Mouse (Mus musculus) layer of hippocampus, postnatal 10 days (tissue): Measurements from ENCODE around the gene Ppargc1a. TPM values are rescaled to one million over a fixed set of nuclear protein-coding genes. Genes with fewer than 3 reads are reported as not detected.

Source experiments
- DNase-seq, 2 experiments: peaks; one replicate each; pipeline ENCODE4 v3.0.0; 2021; ENCODE audit warnings: low spot score in 2 of 2
- total RNA-seq, 2 experiments: library from RNA; stranded (reverse); gene quantifications; 2 replicates each; pipeline ENCODE4 v1.2.3; 2021

Ppargc1a gene
- total RNA-seq, 2 experiments from 2014 or later, result 41.0 to 49.1 TPM

DNA sequence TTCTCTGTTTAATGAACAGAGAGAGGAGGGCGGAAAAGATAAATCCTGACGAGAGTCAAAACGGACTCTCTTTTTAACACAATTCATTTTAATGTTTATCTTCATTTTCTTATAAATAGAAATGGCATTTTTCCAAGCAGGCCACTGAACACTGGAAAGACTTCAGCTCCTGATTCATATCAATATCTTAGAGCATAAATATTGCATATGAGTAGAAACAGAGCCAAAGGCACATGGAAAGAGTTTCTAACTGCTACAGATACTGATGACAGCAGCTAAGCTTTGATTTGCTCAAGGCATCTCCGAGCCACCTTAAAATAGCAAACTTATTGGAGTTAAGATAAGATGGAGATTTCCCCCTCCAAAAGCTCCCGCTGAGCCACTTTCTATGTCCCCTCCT, 14.3 kb downstream of the Ppargc1a start:
- DNase-seq, result no peak

DNA sequence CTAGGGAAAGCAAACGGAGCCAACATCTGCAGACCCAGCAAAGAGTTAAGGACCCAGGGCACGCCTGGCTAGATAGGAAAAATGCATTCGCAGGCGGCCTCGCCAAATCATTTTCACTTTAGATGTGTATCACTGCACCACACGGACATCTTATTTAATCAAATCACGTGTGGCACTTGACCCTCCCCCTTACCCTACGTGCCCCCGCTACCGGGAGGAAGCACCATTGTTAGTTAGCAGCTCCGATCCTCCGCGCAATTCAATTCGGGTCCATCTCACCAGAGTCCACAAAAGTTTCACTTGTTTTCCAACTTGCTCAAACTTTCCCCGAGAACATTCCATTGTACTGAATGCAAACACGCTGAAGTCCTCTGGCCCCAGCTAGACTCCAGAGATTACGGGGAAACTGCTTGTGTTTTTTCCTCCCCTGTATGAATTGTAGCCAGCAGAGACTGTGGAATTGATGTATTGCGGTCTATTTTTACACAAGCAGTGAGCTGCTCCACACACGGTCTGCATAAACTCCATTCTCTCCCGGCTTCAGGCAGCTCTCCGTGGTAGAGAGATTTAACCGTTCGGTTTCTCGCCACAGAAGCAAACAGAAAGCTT, 14.9 kb downstream of the Ppargc1a start:
- peak; percentile 30 to 48 for DNase-seq

DNA sequence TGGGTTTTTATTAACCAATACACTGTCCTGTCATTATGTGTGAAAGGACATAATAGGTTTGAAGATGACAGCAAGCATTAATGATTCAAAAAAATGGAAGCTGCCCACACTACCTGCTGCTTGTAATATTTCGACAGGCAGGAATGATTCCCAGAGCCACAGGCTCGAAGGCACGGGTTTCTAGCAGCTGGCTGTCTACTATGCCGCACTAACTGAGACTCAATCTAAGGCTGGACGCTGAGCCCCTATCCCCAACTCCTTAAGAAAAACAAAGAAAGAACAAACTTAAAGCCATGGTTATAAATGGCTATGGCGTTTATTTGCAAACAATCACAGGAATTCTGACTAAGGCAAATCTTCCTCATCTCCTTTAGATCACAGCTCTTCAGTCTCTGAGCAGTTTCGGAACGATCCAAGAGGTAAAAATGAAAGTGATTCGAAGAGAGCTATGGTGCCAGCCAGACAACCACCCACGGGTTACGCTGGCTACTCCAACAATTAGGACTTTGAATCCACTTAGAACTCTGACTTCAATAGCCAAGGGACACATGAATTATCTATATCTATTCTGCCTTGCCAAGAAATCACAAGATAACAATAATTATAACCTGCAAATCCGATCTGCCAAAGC, 15.6 kb downstream of the Ppargc1a start:
- DNase-seq, result no peak

DNA sequence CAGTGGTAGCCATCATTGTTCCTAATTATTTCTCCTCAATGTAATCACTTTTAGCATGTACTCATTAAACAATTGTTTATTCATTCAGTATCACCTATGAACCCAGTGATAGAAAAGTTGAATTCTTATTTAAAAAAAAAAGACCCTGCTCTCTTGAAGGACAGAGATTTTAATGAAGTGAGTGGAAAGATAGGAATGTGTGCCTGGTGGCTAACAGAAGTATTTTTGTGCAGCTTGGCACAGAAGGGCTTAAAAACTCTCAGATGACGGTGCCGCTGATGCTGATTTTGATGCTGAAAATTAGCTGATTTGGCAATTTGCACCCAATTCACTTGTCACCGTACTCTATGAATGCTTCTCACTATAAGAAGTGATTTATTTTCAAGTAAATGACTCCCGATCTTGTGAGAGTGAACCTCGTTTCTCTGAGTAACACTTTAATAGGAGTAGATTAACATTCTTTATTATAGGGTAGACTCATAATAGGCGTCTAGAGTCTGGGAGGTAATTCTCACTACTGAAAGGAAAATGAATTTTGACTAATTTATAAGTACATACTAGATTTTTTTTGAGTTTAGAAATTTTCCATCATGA, 20.0 kb downstream of the Ppargc1a start:
- no peak for DNase-seq

DNA sequence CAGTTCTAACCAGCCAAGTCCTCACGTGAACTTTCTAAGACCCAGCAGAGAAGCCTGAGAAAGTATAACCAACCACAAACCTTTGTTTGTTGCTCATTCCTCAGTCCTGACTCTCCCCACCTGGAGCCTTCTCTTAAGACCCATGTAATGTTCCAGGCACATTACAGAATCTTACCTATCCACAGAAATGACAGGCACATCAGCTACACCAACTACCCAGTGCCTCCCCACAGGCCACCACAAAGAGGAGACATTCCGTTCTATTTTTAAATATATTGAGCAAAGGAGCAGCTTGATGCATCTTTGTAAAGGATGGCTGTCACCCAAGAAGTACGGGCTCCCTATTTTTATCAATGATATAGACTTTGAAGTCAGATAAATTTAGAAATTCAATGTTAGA, 20.7 kb downstream of the Ppargc1a start:
- no peak for DNase-seq

DNA sequence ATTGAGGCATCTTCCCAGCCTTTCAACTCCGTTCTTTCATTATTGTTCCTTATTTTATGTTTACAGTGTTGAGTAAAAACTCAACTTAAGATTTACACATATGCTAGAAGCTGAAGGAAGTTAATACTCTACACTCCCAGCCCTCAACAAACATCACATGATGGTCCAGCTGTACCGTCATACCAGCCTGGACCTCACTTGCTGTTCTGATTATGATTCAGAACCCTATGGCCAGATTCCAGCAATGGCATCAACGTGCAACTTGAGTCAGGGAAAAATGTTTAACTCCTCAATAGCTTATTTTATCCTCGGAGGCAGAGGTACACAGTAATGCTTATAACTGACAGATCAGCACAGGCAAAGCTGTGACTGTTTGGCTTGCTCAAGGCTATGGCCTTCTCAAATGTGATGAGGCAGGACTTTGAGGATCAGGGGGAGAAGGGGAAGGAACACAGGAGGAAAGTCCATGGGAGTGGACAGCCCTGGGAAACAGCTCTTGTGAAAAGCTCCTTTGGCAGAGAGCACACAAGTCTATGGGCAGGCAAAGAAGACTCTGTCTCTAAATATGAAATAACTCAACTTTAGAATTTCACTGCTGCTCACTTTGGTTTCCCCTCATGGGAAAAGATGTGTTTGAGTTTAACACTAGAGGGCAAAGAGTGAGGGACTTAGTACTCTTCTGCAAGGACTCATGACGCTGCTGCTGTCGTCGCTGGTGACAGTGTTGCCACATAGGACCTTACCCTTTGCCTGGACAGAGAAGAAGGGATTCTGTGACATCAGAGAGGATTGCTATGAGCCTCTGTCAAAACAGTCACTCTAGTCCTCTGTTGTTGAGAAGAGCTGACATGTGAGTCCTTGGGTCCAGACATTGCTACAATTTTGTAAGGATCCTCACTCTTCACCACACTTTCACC, 22.1 kb downstream of the Ppargc1a start:
- DNase-seq, result no peak

DNA sequence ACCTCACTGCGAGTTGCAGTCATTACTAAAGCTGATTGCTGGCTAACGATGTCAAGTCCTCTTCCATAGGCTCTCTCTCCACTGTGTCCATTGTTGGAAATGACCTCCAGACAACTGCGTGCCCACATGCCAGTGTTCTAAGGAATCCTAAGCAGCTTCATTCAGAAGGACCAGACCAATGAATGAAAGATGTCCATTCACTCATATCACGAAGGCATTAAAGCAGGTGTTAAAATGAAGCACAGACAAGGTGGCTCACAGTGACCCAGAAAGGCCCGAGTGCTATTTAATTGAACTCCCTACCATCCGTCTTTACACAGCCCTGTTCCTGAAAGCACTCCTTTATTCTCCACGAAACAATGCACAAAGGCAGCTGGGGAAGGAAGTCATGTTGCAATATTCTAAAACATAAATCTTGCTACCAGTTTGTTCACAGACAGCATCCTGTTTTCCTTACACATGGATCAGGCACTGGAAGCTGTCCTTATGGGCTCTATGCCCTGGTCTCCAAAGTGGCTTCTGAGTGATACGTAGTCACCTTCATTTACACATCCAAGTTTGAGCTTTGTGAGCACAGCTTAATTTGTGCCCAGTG, 23.3 kb downstream of the Ppargc1a start:
- no peak for DNase-seq

DNA sequence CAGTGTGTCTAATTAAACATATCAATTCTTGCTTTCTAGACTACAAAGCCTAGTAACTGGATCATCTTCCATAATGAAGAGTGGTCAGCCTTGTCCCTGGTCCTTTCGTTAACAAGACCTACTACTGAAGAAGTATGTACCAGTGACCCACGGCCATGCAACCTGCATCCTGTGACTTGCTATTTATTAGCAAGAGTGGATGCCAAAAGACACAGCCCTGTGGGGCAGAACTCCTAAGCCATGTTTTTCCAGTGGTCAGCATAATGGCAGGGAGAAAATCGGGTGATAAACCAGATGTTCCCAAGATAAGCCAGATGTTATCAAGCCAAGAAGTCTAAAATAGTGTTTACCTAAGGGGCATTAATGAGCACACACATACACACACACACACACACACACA, 26.0 kb downstream of the Ppargc1a start:
- no peak for DNase-seq

DNA sequence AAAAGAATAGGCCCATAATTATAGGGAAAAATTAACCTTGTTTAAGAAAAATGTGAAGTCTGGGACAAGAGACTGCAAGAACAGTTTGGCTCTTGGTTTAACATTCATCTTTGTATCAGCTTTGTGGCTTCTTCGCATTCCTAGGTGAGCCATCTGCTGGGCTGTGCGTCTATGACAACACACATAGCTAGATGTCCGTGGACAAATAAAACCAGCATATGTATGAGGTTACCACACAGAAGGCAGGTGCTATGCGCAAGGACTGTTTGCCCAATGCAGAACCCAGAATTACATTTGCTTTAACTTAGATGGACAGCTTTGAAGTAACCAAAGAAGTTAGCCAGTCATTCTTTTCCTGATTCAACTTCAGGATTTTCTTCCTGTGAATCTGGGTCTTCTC, 26.7 kb downstream of the Ppargc1a start:
- DNase-seq, result no peak

DNA sequence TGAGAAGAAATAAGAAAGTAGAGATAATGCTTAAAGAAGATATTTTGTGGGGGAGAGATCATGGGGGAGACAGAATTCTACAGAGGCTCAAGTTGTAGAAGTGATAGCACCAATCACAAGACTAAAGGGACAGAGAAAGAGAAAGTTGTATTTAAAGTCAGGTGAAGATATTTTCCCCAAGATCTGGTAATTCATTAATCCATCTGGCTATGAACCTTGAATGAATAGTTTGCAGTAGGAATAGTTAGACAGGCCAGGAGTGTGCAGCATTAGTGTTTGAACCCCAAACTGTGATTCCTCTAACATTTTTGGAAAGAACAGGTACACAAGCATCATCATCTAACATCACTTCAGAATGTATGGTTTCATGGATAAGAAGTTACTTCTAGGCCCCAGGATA, 28.0 kb downstream of the Ppargc1a start:
- DNase-seq, result no peak

DNA sequence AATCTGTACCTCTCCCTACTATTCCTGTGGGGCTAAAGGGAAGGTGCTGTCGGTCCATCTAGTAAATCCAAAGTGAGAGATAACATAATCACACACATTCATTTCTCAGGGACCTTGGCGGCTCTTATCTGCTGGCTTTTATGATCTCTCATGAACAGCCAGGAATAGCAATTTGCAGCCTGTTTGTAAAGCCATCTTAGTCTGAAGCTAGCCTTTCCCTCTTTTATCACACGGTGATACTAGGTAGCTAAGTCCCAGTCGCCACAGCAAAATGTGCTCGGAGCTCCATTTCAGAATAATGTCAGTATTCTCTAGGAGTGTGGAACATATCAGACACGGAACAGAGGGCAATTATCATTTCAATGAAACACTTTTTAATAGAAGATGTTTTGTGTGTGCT, 29.2 kb downstream of the Ppargc1a start:
- no peak for DNase-seq

DNA sequence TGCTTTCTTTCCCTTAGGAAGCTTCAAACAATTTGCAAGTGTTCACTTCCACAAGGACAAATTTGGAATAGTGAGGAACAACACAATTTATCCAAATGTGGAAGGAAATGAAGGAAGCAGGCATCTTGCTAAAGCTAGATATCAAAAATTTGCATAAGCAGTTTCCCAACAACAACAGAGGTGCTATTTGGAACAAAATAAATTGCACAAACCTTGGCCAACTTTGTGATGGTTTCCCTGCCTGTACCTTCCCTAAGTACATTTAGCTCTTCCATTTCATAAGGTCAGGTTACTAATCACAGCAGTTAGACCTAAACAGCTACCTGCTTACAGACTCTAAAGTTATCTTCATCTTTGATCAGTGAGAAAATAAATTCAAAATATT, 29.9 kb downstream of the Ppargc1a start:
- DNase-seq, result no peak

DNA sequence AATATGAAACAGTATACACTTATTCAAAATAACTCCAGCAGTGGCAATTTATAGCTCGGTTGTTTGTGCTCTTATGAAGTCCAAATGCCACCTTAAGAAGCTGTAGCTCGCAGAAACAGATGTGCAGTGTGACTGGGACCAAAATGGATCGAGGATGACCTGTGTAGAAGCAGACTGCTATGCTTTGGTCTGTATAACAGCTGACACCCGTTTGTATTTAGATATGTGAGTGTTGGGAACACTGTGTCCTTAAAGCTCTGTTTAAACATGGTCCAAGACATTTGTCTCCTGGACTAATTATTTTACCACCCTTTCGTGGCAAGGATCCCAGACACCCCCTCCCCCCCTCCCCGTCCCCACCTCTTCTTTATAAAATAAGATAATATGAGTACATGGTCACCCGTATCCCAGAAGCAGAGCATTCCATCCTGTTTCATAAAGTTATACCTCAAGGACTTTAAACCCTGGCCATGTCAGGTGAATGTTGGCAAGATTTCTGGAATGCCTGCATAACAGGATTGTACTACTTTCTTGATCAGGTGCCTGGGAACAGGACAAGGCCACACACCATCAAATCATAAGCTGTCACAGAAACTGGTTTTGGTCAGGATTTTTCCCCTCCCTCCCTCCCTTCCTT, 30.4 kb downstream of the Ppargc1a start:
- DNase-seq, result no peak

DNA sequence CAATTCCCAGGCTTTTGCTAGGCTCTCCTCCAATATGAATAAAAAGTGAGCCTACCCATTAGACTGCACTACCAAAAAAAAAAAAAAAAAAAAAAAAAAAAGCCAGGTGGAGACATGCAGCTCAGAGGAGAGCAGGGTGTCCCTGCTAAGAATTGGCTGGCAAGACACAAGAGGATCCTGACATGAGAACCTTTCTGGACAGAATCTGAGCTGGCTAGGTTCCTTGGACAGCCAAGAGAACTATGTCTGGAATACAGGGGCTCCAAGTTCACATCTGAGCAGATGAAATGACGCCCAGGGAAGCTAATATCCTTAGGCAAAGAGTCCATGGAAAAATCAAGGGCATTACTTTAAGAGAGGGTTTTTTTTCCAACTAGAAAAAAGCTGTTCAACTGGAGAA, 33.1 kb downstream of the Ppargc1a start:
- DNase-seq, result no peak

DNA sequence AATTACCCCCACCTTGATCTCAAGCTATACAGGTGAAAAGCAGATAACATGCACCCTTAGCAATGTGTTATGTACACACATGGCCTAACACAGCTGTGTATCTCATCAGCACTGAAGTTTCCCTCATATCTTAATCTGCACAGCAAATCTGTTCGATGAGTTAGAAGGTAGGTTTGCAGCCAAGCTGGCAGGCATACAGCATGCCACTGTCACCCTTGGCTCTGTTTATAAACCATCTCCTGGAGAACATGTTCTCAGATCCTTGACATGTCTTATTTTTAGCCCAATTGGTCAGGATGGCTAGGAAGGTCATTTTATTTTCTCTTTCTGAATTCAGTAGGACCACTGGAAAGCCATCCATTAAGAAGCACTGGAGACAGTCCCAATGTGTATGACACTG, 36.2 kb downstream of the Ppargc1a start:
- DNase-seq, result no peak

DNA sequence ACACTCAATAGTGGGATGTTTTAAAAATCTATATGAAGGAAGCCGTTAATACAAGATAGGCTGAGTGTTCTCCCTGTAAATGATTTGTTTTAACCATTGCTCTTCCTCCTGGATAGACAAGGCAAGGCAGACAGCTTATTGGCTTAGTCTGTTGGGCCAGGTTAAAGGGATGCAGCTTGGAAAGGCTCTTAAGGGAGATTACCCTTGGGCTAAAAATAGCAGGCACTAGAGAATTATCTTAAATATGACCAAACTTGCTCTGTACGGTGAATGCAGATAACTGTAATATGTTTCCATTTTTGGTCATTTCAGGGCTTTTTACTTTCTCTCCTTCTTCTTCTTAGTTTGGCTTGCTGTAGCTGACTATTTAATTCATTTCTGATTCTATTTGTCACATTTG, 38.1 kb downstream of the Ppargc1a start:
- no peak for DNase-seq

DNA sequence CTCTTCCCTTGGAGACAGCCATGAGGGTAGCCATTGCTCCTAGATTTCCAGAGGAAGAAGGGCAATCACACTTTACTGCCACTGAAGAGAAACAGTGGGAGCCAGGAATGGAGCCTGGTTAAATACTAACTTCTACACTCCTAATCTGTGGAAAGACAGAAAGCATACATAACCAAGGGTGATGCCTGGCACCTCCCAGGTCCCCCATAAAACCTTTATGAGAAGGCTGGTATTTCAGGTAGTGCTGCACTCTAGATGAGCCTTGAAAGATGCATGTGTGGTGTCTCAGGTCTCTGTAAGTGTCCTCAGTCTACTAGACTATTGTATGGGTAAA, 39.4 kb downstream of the Ppargc1a start:
- DNase-seq, result no peak

DNA sequence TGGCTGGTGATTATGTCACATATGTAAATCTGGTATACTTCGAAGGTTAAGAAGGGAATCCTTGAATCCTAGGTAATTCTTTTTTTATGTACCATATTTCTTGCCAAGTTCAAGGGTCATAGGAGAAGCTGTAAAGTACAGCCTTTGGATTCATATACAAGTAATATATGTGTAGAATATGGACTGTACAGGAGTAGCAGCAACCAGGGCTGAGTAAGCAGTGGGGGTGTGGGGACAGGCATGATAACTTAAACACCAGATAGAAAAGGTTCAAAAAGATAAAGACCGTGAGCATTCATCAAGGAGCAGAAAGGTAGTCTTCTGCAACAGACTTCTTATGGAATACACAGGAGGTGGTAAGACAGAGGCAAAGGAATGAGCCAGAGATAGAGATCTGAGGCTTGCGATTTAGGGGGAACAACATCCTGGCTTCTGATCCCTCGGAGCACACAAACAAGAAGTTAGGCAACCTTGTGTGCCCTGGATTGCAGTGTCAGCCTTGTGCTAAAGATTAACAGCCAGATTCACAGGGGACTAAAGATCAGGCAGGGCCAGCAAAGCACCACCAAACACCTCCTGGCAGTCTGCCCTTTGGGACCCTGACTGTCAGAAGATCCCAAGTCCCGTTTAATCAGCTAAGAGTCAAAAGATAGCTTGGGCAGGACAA, 39.9 kb downstream of the Ppargc1a start:
- DNase-seq, result no peak

DNA sequence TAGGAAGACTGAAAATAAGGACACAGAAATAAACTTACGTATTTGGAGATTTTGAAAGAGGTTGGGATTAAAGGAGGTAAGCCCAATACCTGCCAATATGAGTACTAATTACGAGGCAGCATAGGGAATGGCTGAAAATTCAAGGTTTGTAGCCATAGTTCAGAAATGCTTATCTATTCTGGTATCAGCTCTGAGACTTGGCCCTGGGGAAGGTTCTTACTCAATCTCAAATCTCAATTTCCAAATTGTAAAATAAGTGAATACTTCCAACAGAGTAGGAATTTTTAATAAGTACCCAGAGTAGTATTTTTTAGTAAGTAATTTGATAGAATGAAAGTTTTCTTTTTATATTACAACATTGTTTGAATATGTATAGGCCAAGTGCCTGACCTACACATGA, 41.7 kb downstream of the Ppargc1a start:
- DNase-seq, result no peak

DNA sequence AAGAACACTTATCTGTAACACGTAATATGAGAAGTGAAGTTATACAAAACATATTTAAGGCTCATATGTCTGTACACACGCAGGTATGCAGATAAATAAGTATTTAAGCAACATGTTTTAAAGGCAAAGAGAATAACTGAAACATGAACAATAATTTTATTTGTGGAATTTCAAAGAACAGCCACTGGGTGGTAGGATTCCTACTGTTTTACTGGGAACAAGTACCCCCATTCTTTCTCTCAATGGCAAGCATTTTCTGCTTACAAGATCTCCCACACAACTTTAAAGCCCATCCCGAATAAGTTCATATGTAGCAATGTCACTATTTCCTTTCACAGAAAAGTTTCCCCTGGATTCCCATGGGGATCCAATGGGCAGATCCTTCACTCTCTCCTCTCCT, 46.7 kb downstream of the Ppargc1a start:
- no peak for DNase-seq
